Mouse (Mus musculus) testis, adult 2 months (tissue): ENCODE results near the gene Gimap9.

Experiments used
- CTCF ChIP-seq: fragments of 200-500 bp; IDR thresholded peaks from 2 replicates; pipeline ENCODE4 v1.5.1; 2012; ENCODE audit warnings: low read depth, mild to moderate bottlenecking, inconsistent platforms, low read length, moderate library complexity; ENCODE audit not compliant: control insufficient read depth, insufficient read depth, insufficient replicate concordance
- POLR2A ChIP-seq: fragments of 200-500 bp; IDR thresholded peaks from 2 replicates; pipeline ENCODE4 v1.6.1; 2012; ENCODE audit warnings: low read depth, mild to moderate bottlenecking, inconsistent platforms, low read length, moderate library complexity; ENCODE audit not compliant: control insufficient read depth

GRCm38 (mm10) chr6:48697555-48697930, 21.6 kb downstream of the Gimap9 start:
- no peak for TF ChIP-seq CTCF
- no peak for TF ChIP-seq POLR2A
